Mouse (Mus musculus) heart, postnatal 0 days (tissue): ENCODE data around the gene Vmn1r4. TPM values are rescaled to one million over a fixed set of nuclear protein-coding genes. Genes with fewer than 3 reads are reported as not detected.
A peak's percentile ranks its signal among the peaks of the same experiment; 100 is the strongest.

ENCODE experiments used
- ATAC-seq: fragments of 200-750 bp; cut with Nextera tagmentation; 2 replicates; pipeline ENCODE4 v1.8.0; 2017; ENCODE audit warnings: low read depth, moderate number of reproducible peaks, moderate library complexity; ENCODE audit not compliant: insufficient read depth
- DNase-seq: peaks from one replicate; pipeline ENCODE4 v3.0.0-alpha.2; 2016; ENCODE audit warnings: low spot score
- H3K27ac ChIP-seq: fragments of 300-500 bp; sonication (generic); 2 replicates; pipeline ENCODE4 v1.5.1; 2014; ENCODE audit warnings: low read depth, mild to moderate bottlenecking
- H3K27me3 ChIP-seq: fragments of 300-500 bp; sonication (generic); 2 replicates; pipeline ENCODE4 v1.6.1; 2014; ENCODE audit warnings: low read length, mixed read lengths; ENCODE audit not compliant: control insufficient read depth, insufficient read depth
- H3K36me3 ChIP-seq: fragments of 300-500 bp; sonication (generic); replicated peaks from 2 replicates; pipeline ENCODE4 v1.6.1; 2014; ENCODE audit warnings: low read length, mixed read lengths; ENCODE audit not compliant: control insufficient read depth, insufficient read depth
- H3K4me1 ChIP-seq: fragments of 300-500 bp; sonication (generic); 2 replicates; pipeline ENCODE4 v1.6.1; 2014; ENCODE audit warnings: antibody characterized with exemption; ENCODE audit not compliant: control insufficient read depth, insufficient read depth
- H3K4me2 ChIP-seq: fragments of 300-500 bp; sonication (generic); 2 replicates; pipeline ENCODE4 v1.6.1; 2014; ENCODE audit warnings: low read depth, mild to moderate bottlenecking, low read length, moderate library complexity
- H3K4me3 ChIP-seq: fragments of 300-500 bp; sonication (generic); 2 replicates; pipeline ENCODE4 v1.5.1; 2014; ENCODE audit warnings: low read depth, low read length
- H3K9ac ChIP-seq: fragments of 300-500 bp; sonication (generic); replicated peaks from 2 replicates; pipeline ENCODE4 v1.6.1; 2014; ENCODE audit warnings: low read depth, low read length, mixed read lengths
- H3K9me3 ChIP-seq: fragments of 300-500 bp; sonication (generic); replicated peaks from 2 replicates; pipeline ENCODE4 v1.6.1; 2016; ENCODE audit warnings: low read length; ENCODE audit not compliant: control insufficient read depth
- CTCF ChIP-seq: IDR thresholded peaks from 2 replicates; pipeline ENCODE4 v1.5.1; 2016; ENCODE audit warnings: antibody characterized with exemption, control low read depth, low read depth
- EP300 ChIP-seq: IDR thresholded peaks from 2 replicates; pipeline ENCODE4 v1.6.1; 2016; ENCODE audit warnings: antibody characterized with exemption, low read depth
- WGBS: fragments of 180-500 bp; shearing (Covaris S2); extraction: QIAGEN DNeasy Blood & Tissue Kit; methylation state at CpG from one replicate; pipeline ENCODE4 v1.1.7; 2014; 5-methylcytosine and 5-hydroxymethylcytosine counted together
- polyA plus RNA-seq: library from polyadenylated mRNA; unstranded; fragments of >200 nt; fragmentation: Nextera tagmentation; extraction: Ambion mirVana; gene quantifications from 2 replicates; pipeline ENCODE4 v1.2.1, GENCODE M21; 2015
- total RNA-seq: library from RNA; depleted of rRNA; stranded (reverse); fragments of >200 nt; gene quantifications from 2 replicates; pipeline ENCODE4 v1.2.3, GENCODE M21; 2014; ENCODE audit warnings: low replicate concordance

The Vmn1r4 gene
- total and polyA plus RNA-seq, 2 experiments from 2014 or later: 0.19 TPM; not detected in 1

- H3K36me3 ChIP-seq: no peaks in the 10 kb centered on the region
- H3K9ac ChIP-seq: no peak overlapping the region
- WGBS: 40% methylated on average over 12 of the region's 12 CpGs
- DNase-seq (no peak), ATAC-seq (no peak)
- no peaks in the 10 kb centered on the region for H3K27me3 ChIP-seq
- no peak overlapping the region for H3K4me3 ChIP-seq
- H3K4me1 ChIP-seq: peaks cover 43% of the 10 kb centered on the region
- H3K9me3 ChIP-seq: no peaks in the 10 kb centered on the region
- TF ChIP-seq EP300 (no peak), CTCF (no peak)
- peak overlapping the region; percentile 7; the same call in 1 of the 2 replicates for H3K27ac ChIP-seq
- H3K4me2 ChIP-seq: no peak overlapping the region
Measured at GRCm38 (mm10) chr6:56917578-56918368, 6.0 kb upstream of the Vmn1r4 start.

- 59% methylated on average over 7 of the region's 7 CpGs for WGBS
- Histone ChIP-seq H3K4me2 (no peak overlapping the region), H3K27me3 (no peaks in the 10 kb centered on the region), H3K36me3 (no peaks in the 10 kb centered on the region), H3K4me3 (no peak overlapping the region), H3K27ac (no peak overlapping the region), H3K9me3 (no peaks in the 10 kb centered on the region), H3K9ac (no peak overlapping the region), H3K4me1 (peaks cover 46% of the 10 kb centered on the region)
- TF ChIP-seq CTCF (no peak), EP300 (no peak)
- DNase-seq (no peak), ATAC-seq (no peak)
Measured at GRCm38 (mm10) chr6:56919330-56920044, 4.3 kb upstream of the Vmn1r4 start.

- Histone ChIP-seq H3K4me2 (peak overlapping the region; percentile 43), H3K9me3 (no peaks in the 10 kb centered on the region), H3K4me1 (peaks cover 46% of the 10 kb centered on the region), H3K36me3 (no peaks in the 10 kb centered on the region), H3K9ac (no peak overlapping the region), H3K4me3 (no peak overlapping the region; the same call in 1 of the 2 replicates), H3K27ac (peak overlapping the region; percentile 13; the same call in 1 of the 2 replicates), H3K27me3 (no peaks in the 10 kb centered on the region)
- DNase-seq (no peak), ATAC-seq (no peak)
- WGBS: 16% methylated on average over 12 of the region's 12 CpGs
- TF ChIP-seq EP300 (no peak), CTCF (no peak)
Measured at GRCm38 (mm10) chr6:56920222-56921092, 3.4 kb upstream of the Vmn1r4 start.

- H3K9me3 ChIP-seq: no peaks in the 10 kb centered on the region
- H3K4me2 ChIP-seq: peak overlapping the region; percentile 66
- ATAC-seq (no peak), DNase-seq (no peak)
- H3K4me3 ChIP-seq: peak overlapping the region; percentile 93
- H3K9ac ChIP-seq: peak overlapping the region; percentile 76
- under 1% methylated on average over 25 of the region's 25 CpGs for WGBS
- TF ChIP-seq EP300 (no peak), CTCF (no peak)
- H3K36me3 ChIP-seq: no peaks in the 10 kb centered on the region
- H3K4me1 ChIP-seq: peaks cover 26% of the 10 kb centered on the region
- no peaks in the 10 kb centered on the region for H3K27me3 ChIP-seq
- peak overlapping the region; percentile 81 for H3K27ac ChIP-seq
Measured at GRCm38 (mm10) chr6:56923331-56923725, 487 bp upstream of the Vmn1r4 start.

DNA sequence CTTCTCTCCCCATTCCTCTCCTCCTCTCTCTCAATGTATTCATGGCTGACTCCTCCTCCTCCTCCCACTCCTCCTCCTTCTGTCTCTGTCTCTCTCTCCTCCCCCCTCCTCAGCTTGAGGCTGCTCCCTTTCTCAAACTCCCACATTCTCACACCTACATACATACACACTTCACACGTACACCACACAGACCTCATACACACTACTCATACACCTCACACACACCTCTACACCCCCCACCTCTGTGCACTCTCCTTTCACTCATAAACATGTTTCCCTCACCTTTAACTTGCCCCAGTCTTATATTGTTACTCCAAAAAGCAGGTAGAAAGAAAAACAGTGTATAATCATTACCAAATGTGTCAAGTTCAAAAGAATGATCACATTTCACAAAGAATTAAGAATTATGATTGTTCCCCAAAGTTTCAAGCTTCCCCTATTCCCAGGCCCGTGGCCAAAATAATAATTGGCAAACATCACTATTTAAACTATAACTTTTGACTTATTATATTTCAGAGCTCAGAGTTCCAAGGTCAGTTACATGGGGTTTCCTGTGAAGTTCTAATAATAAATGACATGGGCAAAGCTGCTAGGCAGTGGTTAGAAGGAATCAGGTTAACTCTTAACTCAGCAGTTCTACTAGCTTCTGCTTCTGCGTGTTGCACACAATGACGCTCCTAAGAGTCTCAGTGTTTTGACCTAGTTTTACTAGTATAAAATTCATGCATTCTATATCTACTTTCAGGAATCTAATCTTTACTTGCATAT is 8.0 kb downstream of the Vmn1r4 start:
- Histone ChIP-seq H3K4me1 (no peaks in the 10 kb centered on the region), H3K27me3 (no peaks in the 10 kb centered on the region; the same call in 1 of the 2 replicates), H3K27ac (no peak overlapping the region), H3K9ac (no peak overlapping the region), H3K36me3 (no peaks in the 10 kb centered on the region), H3K4me3 (no peak overlapping the region), H3K4me2 (no peak overlapping the region), H3K9me3 (no peaks in the 10 kb centered on the region)
- ATAC-seq (no peak), DNase-seq (no peak)
- no peak for TF ChIP-seq EP300
- TF ChIP-seq CTCF: no peak
- WGBS: 64% methylated on average over 4 of the region's 4 CpGs
